Comparison of ENCODE assay signal across 31 mouse cellular contexts in genomic region chr11:70528610-70529009, GRCm38 (mm10). TPM values are rescaled to one million over a fixed set of nuclear protein-coding genes. Genes with fewer than 3 reads are reported as not detected.
"Had no signal": no experiment of that assay in that cellular context is flagged by ENCODE, and none has a peak within 500 bp of the region (broad histone marks: within the 10 kb centered on the region; RNA-seq: fewer than 3 reads in every experiment).

No protein-coding gene starts in this region.

- H3K4me3 ChIP-seq: limb, embryonic 10.5 days; limb, embryonic 13.5 days; liver, embryonic 12.5 days; liver, embryonic 15.5 days; megakaryocyte, embryonic 14.5 days; midbrain, embryonic 10.5 days; midbrain, embryonic 13.5 days; stomach, embryonic 15.5 days had no signal

- H3K9me3 ChIP-seq: limb, embryonic 10.5 days; limb, embryonic 13.5 days; liver, embryonic 12.5 days; liver, embryonic 15.5 days; megakaryocyte, embryonic 14.5 days; midbrain, embryonic 10.5 days; midbrain, embryonic 13.5 days; stomach, embryonic 15.5 days had no signal

- H3K4me2 ChIP-seq: limb, embryonic 13.5 days; liver, embryonic 12.5 days; liver, embryonic 15.5 days; midbrain, embryonic 13.5 days; stomach, embryonic 15.5 days had no signal

- H3K27me3 ChIP-seq: limb, embryonic 13.5 days; liver, embryonic 12.5 days; liver, embryonic 15.5 days; midbrain, embryonic 13.5 days; stomach, embryonic 15.5 days had no signal

- H3K9ac ChIP-seq: limb, embryonic 13.5 days; liver, embryonic 12.5 days; liver, embryonic 15.5 days; midbrain, embryonic 13.5 days; stomach, embryonic 15.5 days had no signal

- DNase-seq: kidney, adult 18-20 months; kidney, adult 9 months; kidney, postnatal 14 days; kidney, postnatal 4 days; layer of hippocampus, postnatal 36 days; liver; lung, adult 2 months; lung, postnatal 14 days; thymus, postnatal 25 days had no signal

- ATAC-seq: intestine, embryonic 16.5 days; liver, embryonic 12.5 days; midbrain, embryonic 13.5 days; midbrain, embryonic 16.5 days had no signal

- H3K27ac ChIP-seq: limb, embryonic 10.5 days; limb, embryonic 13.5 days; liver, embryonic 12.5 days; liver, embryonic 15.5 days; midbrain, embryonic 10.5 days; midbrain, embryonic 13.5 days; stomach, embryonic 15.5 days had no signal

RNA-seq across cellular contexts. Expression of gene Gm40193, which starts 4.1 kb away (rescaled TPM):
- total RNA-seq: layer of hippocampus, adult 18-20 months; layer of hippocampus, postnatal 10 days; layer of hippocampus, postnatal 36 days; left cerebral cortex, adult 8-10 months; left cerebral cortex, postnatal 14 days; monocyte, adult 5-6 weeks had no signal
- polyA plus RNA-seq: intestine, embryonic 16.5 days; kidney, embryonic 16.5 days; limb, embryonic 10.5 days; limb, embryonic 13.5 days; liver, embryonic 12.5 days; liver, embryonic 15.5 days; lung, adult 2 months; lung, embryonic 16.5 days; midbrain, embryonic 10.5 days; midbrain, embryonic 13.5 days; midbrain, embryonic 16.5 days; neural tube, embryonic 11.5 days; neural tube, embryonic 14.5 days; small intestine, adult 2 months; spleen, adult 2 months; stomach, embryonic 15.5 days; thymus, postnatal 0 days had no signal

RNA-seq across cellular contexts. Expression of gene Gltpd2, which starts 9.6 kb away (rescaled TPM):
- total RNA-seq: layer of hippocampus, adult 18-20 months; layer of hippocampus, postnatal 10 days; layer of hippocampus, postnatal 36 days; left cerebral cortex, adult 8-10 months; left cerebral cortex, postnatal 14 days; monocyte, adult 5-6 weeks had no signal
- polyA plus RNA-seq: midbrain, embryonic 16.5 days; neural tube, embryonic 11.5 days; thymus, postnatal 0 days had no signal

RNA-seq across cellular contexts. Expression of gene Vmo1, which starts 14.2 kb away (rescaled TPM):
- total RNA-seq: layer of hippocampus, adult 18-20 months; layer of hippocampus, postnatal 10 days; layer of hippocampus, postnatal 36 days; left cerebral cortex, postnatal 14 days; monocyte, adult 5-6 weeks had no signal
- polyA plus RNA-seq: midbrain, embryonic 10.5 days; midbrain, embryonic 13.5 days; midbrain, embryonic 16.5 days; neural tube, embryonic 11.5 days; neural tube, embryonic 14.5 days; small intestine, adult 2 months; stomach, embryonic 15.5 days had no signal
